Mouse (Mus musculus): Measurements from ENCODE around the gene Olfr419. TPM values are rescaled to one million over a fixed set of nuclear protein-coding genes. Genes with fewer than 3 reads are reported as not detected.

Olfr419 gene
- polyA plus RNA-seq, 1 experiment from 2014 or later, result not detected

- H3K9me3 ChIP-seq (ENCODE audit: low read length), result no peaks in the 10 kb centered on the region
- 37% methylated on average over 8 of the region's 8 CpGs for WGBS
- H3K4me2 ChIP-seq (replicated peaks; ENCODE audit: low read depth, low read length), result no peak overlapping the region
- no peaks in the 10 kb centered on the region for H3K4me1 ChIP-seq (ENCODE audit: insufficient read depth, low read length)
- peak; percentile 31; the same call in 1 of the 2 replicates for ATAC-seq (ENCODE audit: low FRiP score, low TSS enrichment)
- no peaks in the 10 kb centered on the region for H3K36me3 ChIP-seq (ENCODE audit: insufficient read depth, low read length)
- H3K27me3 ChIP-seq (ENCODE audit: insufficient read depth, low read length), result no peaks in the 10 kb centered on the region
- H3K27ac ChIP-seq (ENCODE audit: low read length), result no peak overlapping the region
- no peak overlapping the region for H3K4me3 ChIP-seq (ENCODE audit: low read length)
- no peak overlapping the region for H3K9ac ChIP-seq (replicated peaks; ENCODE audit: low read length)
Observed at GRCm38 (mm10) chr1:174215270-174216038, 36.4 kb downstream of the Olfr419 start.

- no peaks in the 10 kb centered on the region for H3K36me3 ChIP-seq (ENCODE audit: insufficient read depth, low read length)
Observed at GRCm38 (mm10) chr1:174212286-174212685, 39.6 kb downstream of the Olfr419 start.

GRCm38 (mm10) chr1:174204699-174205098 lies 47.2 kb downstream of the Olfr419 start:
- Histone ChIP-seq H3K9ac (replicated peaks; ENCODE audit: low read length) (no peak overlapping the region), H3K4me3 (ENCODE audit: low read length) (no peak overlapping the region), H3K27me3 (ENCODE audit: insufficient read depth, low read length) (no peaks in the 10 kb centered on the region), H3K9me3 (ENCODE audit: low read length) (no peaks in the 10 kb centered on the region), H3K36me3 (ENCODE audit: insufficient read depth, low read length) (no peaks in the 10 kb centered on the region), H3K4me1 (ENCODE audit: insufficient read depth, low read length) (no peaks in the 10 kb centered on the region), H3K4me2 (replicated peaks; ENCODE audit: low read depth, low read length) (no peak overlapping the region), H3K27ac (ENCODE audit: low read length) (no peak overlapping the region)
- no peak for ATAC-seq (ENCODE audit: low FRiP score, low TSS enrichment)
- WGBS, result 74% methylated on average over 7 of the region's 7 CpGs

More at GRCm38 (mm10) chr1:174212286-174212685, 39.6 kb downstream of the Olfr419 start:
- H3K9me3 ChIP-seq (ENCODE audit: low read length), result no peaks in the 10 kb centered on the region
- H3K4me3 ChIP-seq (ENCODE audit: low read length), result no peak overlapping the region
- ATAC-seq (ENCODE audit: low FRiP score, low TSS enrichment), result no peak
- no peak overlapping the region for H3K9ac ChIP-seq (replicated peaks; ENCODE audit: low read length)
- no peaks in the 10 kb centered on the region for H3K4me1 ChIP-seq (ENCODE audit: insufficient read depth, low read length)
- 71% methylated on average over 5 of the region's 5 CpGs for WGBS
- H3K27me3 ChIP-seq (ENCODE audit: insufficient read depth, low read length), result no peaks in the 10 kb centered on the region
- H3K27ac ChIP-seq (ENCODE audit: low read length), result no peak overlapping the region
- no peak overlapping the region for H3K4me2 ChIP-seq (replicated peaks; ENCODE audit: low read depth, low read length)

Other genes with a start within 250 kb of the Olfr419 start
- gene Ifi205, start 220.3 kb downstream of the Olfr419 start, polyA plus RNA-seq (2015; fragmentation: Nextera tagmentation; extraction: Ambion mirVana), result 0.10 and 0.17 TPM in 2 replicates
- gene Olfr433, start 211.4 kb downstream of the Olfr419 start, polyA plus RNA-seq (2015; fragmentation: Nextera tagmentation; extraction: Ambion mirVana), result 0.05 and 0.06 TPM in 2 replicates
- gene Olfr432, start 202.9 kb downstream of the Olfr419 start, polyA plus RNA-seq (2015; fragmentation: Nextera tagmentation; extraction: Ambion mirVana), result not detected in 2 replicates
- not detected in 2 replicates for gene Olfr430, start 185.5 kb downstream of the Olfr419 start, polyA plus RNA-seq (2015; fragmentation: Nextera tagmentation; extraction: Ambion mirVana)
- gene Olfr429, start 167.7 kb downstream of the Olfr419 start, polyA plus RNA-seq (2015; fragmentation: Nextera tagmentation; extraction: Ambion mirVana), result not detected in 2 replicates
- not detected in 2 replicates for gene Olfr427, start 155.2 kb downstream of the Olfr419 start, polyA plus RNA-seq (2015; fragmentation: Nextera tagmentation; extraction: Ambion mirVana)
- gene Olfr231, start 130.9 kb downstream of the Olfr419 start, polyA plus RNA-seq (2015; fragmentation: Nextera tagmentation; extraction: Ambion mirVana), result not detected in 2 replicates
- not detected in 2 replicates for gene Olfr424, start 120.5 kb downstream of the Olfr419 start, polyA plus RNA-seq (2015; fragmentation: Nextera tagmentation; extraction: Ambion mirVana)
- not detected in 2 replicates for gene Olfr420, start 96.4 kb downstream of the Olfr419 start, polyA plus RNA-seq (2015; fragmentation: Nextera tagmentation; extraction: Ambion mirVana)
- gene Spta1, start 79.3 kb downstream of the Olfr419 start, polyA plus RNA-seq (2015; fragmentation: Nextera tagmentation; extraction: Ambion mirVana), result 0.22 and 0.48 TPM in 2 replicates
- not detected in 2 replicates for gene Mptx1, start 78.5 kb upstream of the Olfr419 start, polyA plus RNA-seq (2015; fragmentation: Nextera tagmentation; extraction: Ambion mirVana)
- gene Olfr417, start 113.1 kb upstream of the Olfr419 start, polyA plus RNA-seq (2015; fragmentation: Nextera tagmentation; extraction: Ambion mirVana), result not detected in 2 replicates
- gene Olfr248, start 139.0 kb upstream of the Olfr419 start, polyA plus RNA-seq (2015; fragmentation: Nextera tagmentation; extraction: Ambion mirVana), result not detected in 2 replicates
- not detected in 2 replicates for gene Olfr414, start 172.0 kb upstream of the Olfr419 start, polyA plus RNA-seq (2015; fragmentation: Nextera tagmentation; extraction: Ambion mirVana)
- not detected in 2 replicates for gene Olfr220, start 190.0 kb upstream of the Olfr419 start, polyA plus RNA-seq (2015; fragmentation: Nextera tagmentation; extraction: Ambion mirVana)
- 0.47 and 0.59 TPM in 2 replicates for gene Fmn2, start 249.8 kb upstream of the Olfr419 start, polyA plus RNA-seq (2015; fragmentation: Nextera tagmentation; extraction: Ambion mirVana)

All from kidney, embryonic 16.5 days (tissue).